Mouse (Mus musculus) forebrain, embryonic 14.5 days (tissue): Measurements from ENCODE around the gene Cass4. TPM values are rescaled to one million over a fixed set of nuclear protein-coding genes. Genes with fewer than 3 reads are reported as not detected.

Experiments
- ATAC-seq: fragments of 200-750 bp; cut with Nextera tagmentation; 2 replicates; pipeline ENCODE4 v1.8.0; 2017; ENCODE audit warnings: mild to moderate bottlenecking, moderate library complexity
- DNase-seq: peaks from one replicate; pipeline ENCODE4 v3.0.0-alpha.2; 2015; ENCODE audit warnings: low spot score
- H3K27ac ChIP-seq: fragments of 300-500 bp; sonication (generic); 2 replicates; pipeline ENCODE4 v1.5.1; 2014; ENCODE audit warnings: low read depth, mild to moderate bottlenecking, control low read depth, low read length, moderate library complexity
- H3K27me3 ChIP-seq: fragments of 300-500 bp; sonication (generic); replicated peaks from 2 replicates; pipeline ENCODE4 v1.6.1; 2014; ENCODE audit warnings: low read length, control low read depth, mixed read lengths; ENCODE audit not compliant: control insufficient read depth, insufficient read depth
- H3K36me3 ChIP-seq: fragments of 300-500 bp; sonication (generic); 2 replicates; pipeline ENCODE4 v1.6.1; 2014; ENCODE audit warnings: low read length, control low read depth; ENCODE audit not compliant: control insufficient read depth, insufficient read depth
- H3K4me1 ChIP-seq: fragments of 300-500 bp; sonication (generic); 2 replicates; pipeline ENCODE4 v1.6.1; 2014; ENCODE audit warnings: antibody characterized with exemption, low read length, control low read depth; ENCODE audit not compliant: control insufficient read depth, insufficient read depth
- H3K4me2 ChIP-seq: fragments of 300-500 bp; sonication (generic); 2 replicates; pipeline ENCODE4 v1.6.1; 2014; ENCODE audit warnings: mild to moderate bottlenecking, control low read depth, low read length
- H3K4me3 ChIP-seq: fragments of 300-500 bp; sonication (generic); 2 replicates; pipeline ENCODE4 v1.5.1; 2014; ENCODE audit warnings: low read depth, low read length, control low read depth
- H3K9ac ChIP-seq: fragments of 300-500 bp; sonication (generic); 2 replicates; pipeline ENCODE4 v1.6.1; 2014; ENCODE audit warnings: mild to moderate bottlenecking, low read length, control low read depth, moderate library complexity
- H3K9me3 ChIP-seq: fragments of 300-500 bp; sonication (generic); replicated peaks from 2 replicates; pipeline ENCODE4 v1.6.1; 2016; ENCODE audit warnings: low read length, control low read depth, mixed read lengths; ENCODE audit not compliant: control insufficient read depth
- WGBS: fragments of 180-500 bp; shearing (Covaris S2); extraction: QIAGEN DNeasy Blood & Tissue Kit; methylation state at CpG from one replicate; pipeline ENCODE4 v1.1.7; 2014; 5-methylcytosine and 5-hydroxymethylcytosine counted together
- polyA plus RNA-seq: library from polyadenylated mRNA; unstranded; fragments of >200 nt; fragmentation: Nextera tagmentation; extraction: Ambion mirVana; gene quantifications from 2 replicates; pipeline ENCODE4 v1.2.1, GENCODE M21; 2014

Gene Cass4
- polyA plus RNA-seq, 1 experiment from 2014 or later, result 0.10 TPM

- H3K4me3 ChIP-seq, result no peak overlapping the region
- H3K4me1 ChIP-seq, result no peaks in the 10 kb centered on the region
- ATAC-seq (no peak), DNase-seq (no peak)
- H3K9ac ChIP-seq, result no peak overlapping the region
- H3K4me2 ChIP-seq, result no peak overlapping the region
- WGBS, result 94% methylated on average over 17 of the region's 17 CpGs
- H3K27ac ChIP-seq, result no peak overlapping the region
- H3K9me3 ChIP-seq, result no peaks in the 10 kb centered on the region
- H3K36me3 ChIP-seq, result peaks cover 77% of the 10 kb centered on the region
- no peaks in the 10 kb centered on the region for H3K27me3 ChIP-seq
These were observed 13.1 kb upstream of the Cass4 start for GRCm38 (mm10) chr2:172380513-172380912.

- no peak overlapping the region for H3K27ac ChIP-seq
- no peak overlapping the region for H3K4me3 ChIP-seq
- no peak overlapping the region for H3K4me2 ChIP-seq
- DNase-seq, result no peak
- no peaks in the 10 kb centered on the region for H3K27me3 ChIP-seq
- H3K9me3 ChIP-seq, result no peaks in the 10 kb centered on the region
- no peaks in the 10 kb centered on the region for H3K4me1 ChIP-seq
- peaks cover 69% of the 10 kb centered on the region for H3K36me3 ChIP-seq
- WGBS, result 94% methylated on average over 11 of the region's 11 CpGs
- ATAC-seq, result no peak
- no peak overlapping the region for H3K9ac ChIP-seq
These were observed 12.3 kb upstream of the Cass4 start for GRCm38 (mm10) chr2:172381341-172381740.

- H3K27me3 ChIP-seq, result no peaks in the 10 kb centered on the region
- no peak for DNase-seq
- no peak overlapping the region for H3K27ac ChIP-seq
- H3K4me2 ChIP-seq, result no peak overlapping the region
- H3K36me3 ChIP-seq, result peaks cover 64% of the 10 kb centered on the region
- no peak overlapping the region for H3K9ac ChIP-seq
- 91% methylated on average over 12 of the region's 12 CpGs for WGBS
- no peaks in the 10 kb centered on the region for H3K9me3 ChIP-seq
- no peak for ATAC-seq
- no peak overlapping the region for H3K4me3 ChIP-seq
- no peaks in the 10 kb centered on the region for H3K4me1 ChIP-seq
These were observed 11.7 kb upstream of the Cass4 start for GRCm38 (mm10) chr2:172381898-172382297.

DNA sequence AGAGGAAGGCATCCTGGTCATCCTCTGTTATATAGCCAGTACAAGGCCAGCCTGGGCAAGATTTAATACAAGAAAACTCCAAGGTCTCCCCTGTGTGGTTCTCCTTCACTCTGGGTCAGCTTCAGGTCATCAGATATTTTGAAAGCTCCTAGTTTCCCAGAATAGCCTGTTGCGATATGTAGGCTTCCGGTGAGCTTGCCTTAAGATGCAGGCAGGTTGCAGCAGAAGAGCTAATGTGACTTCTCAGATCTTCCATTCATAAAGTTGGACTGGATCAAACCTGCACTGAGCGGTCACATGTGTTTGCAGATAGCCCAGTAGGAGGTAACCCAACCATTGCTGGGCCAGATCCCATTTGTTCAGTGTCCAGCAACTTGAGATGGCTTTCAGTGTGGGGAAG lies 8.9 kb upstream of the Cass4 start:
- Histone ChIP-seq H3K4me3 (no peak overlapping the region), H3K9me3 (no peaks in the 10 kb centered on the region), H3K9ac (no peak overlapping the region), H3K27me3 (no peaks in the 10 kb centered on the region), H3K27ac (no peak overlapping the region), H3K4me2 (no peak overlapping the region), H3K4me1 (no peaks in the 10 kb centered on the region), H3K36me3 (peaks cover 36% of the 10 kb centered on the region)
- 95% methylated on average over 3 of the region's 3 CpGs for WGBS
- ATAC-seq (no peak), DNase-seq (no peak)

GRCm38 (mm10) chr2:172390341-172390740 lies 3.3 kb upstream of the Cass4 start:
- Histone ChIP-seq H3K36me3 (no peaks in the 10 kb centered on the region), H3K9ac (no peak overlapping the region), H3K4me2 (no peak overlapping the region), H3K4me3 (no peak overlapping the region), H3K9me3 (no peaks in the 10 kb centered on the region), H3K27ac (no peak overlapping the region), H3K4me1 (no peaks in the 10 kb centered on the region), H3K27me3 (no peaks in the 10 kb centered on the region)
- WGBS, result 52% methylated on average over 6 of the region's 6 CpGs
- ATAC-seq, result no peak
- no peak for DNase-seq

DNA sequence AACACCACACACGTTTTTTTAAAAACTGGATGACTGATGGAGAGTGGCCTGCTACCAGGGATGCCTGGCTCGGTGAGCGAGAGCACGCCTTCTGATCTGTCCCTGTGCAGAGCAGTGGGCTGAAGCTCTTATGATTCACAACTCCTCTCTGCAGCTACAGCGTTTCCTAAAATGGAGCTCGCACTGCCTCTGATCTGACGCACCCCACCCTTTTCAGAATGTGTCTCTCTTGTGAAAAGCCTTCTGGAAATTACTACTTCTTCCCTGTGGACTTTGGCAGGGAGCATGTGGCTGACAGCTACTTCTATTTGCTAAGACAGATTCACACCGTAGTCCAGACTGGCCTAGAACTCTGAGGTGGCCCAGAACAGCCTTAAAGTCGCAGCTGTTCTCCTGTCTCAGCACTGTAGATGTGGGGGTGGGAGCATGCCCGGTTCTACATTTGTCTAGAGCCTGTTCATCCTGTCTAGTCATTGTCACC lies 1.5 kb upstream of the Cass4 start:
- no peak overlapping the region for H3K4me2 ChIP-seq
- no peaks in the 10 kb centered on the region for H3K9me3 ChIP-seq
- DNase-seq (no peak), ATAC-seq (no peak)
- no peak overlapping the region for H3K4me3 ChIP-seq
- no peaks in the 10 kb centered on the region for H3K27me3 ChIP-seq
- no peaks in the 10 kb centered on the region for H3K36me3 ChIP-seq
- H3K9ac ChIP-seq, result no peak overlapping the region
- no peaks in the 10 kb centered on the region for H3K4me1 ChIP-seq
- H3K27ac ChIP-seq, result no peak overlapping the region
- 82% methylated on average over 10 of the region's 10 CpGs for WGBS

- Histone ChIP-seq H3K9ac (no peak overlapping the region), H3K4me2 (no peak overlapping the region), H3K27me3 (no peaks in the 10 kb centered on the region), H3K36me3 (no peaks in the 10 kb centered on the region), H3K9me3 (no peaks in the 10 kb centered on the region), H3K4me3 (no peak overlapping the region), H3K27ac (no peak overlapping the region), H3K4me1 (no peaks in the 10 kb centered on the region)
- ATAC-seq (no peak), DNase-seq (no peak)
- 70% methylated on average over 2 of the region's 2 CpGs for WGBS
These were observed 428 bp downstream of the Cass4 start for GRCm38 (mm10) chr2:172394052-172394392.

- Histone ChIP-seq H3K27me3 (no peaks in the 10 kb centered on the region), H3K4me2 (no peak overlapping the region), H3K27ac (no peak overlapping the region), H3K36me3 (no peaks in the 10 kb centered on the region), H3K9me3 (no peaks in the 10 kb centered on the region), H3K4me3 (no peak overlapping the region), H3K9ac (no peak overlapping the region), H3K4me1 (no peaks in the 10 kb centered on the region; the same call in 1 of the 2 replicates)
- DNase-seq, result no peak
- WGBS, result 68% methylated on average over 4 of the region's 4 CpGs
- no peak for ATAC-seq
These were observed 1.1 kb downstream of the Cass4 start for GRCm38 (mm10) chr2:172394671-172395070.

DNA sequence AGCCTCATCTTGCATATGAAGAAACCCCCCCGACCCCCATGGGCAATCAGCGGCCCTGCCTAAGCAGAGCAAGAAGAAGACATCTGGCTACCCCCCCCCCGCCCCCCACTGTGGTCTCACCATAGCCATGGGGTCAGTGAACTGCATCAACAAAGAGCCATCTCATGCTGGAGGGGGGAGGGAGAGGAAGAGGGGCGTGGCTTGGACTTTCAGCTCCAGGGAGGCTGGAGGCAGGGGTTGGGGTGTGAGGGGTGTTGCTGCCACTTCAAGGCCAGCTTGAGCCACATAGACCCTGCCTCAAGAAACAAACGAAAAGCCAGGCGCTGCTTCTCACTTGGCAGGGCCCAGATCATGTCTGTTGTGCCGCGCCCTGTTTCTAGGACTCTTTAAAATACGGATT lies 2.4 kb downstream of the Cass4 start:
- ATAC-seq (no peak), DNase-seq (no peak)
- H3K4me2 ChIP-seq, result no peak overlapping the region
- H3K27me3 ChIP-seq, result no peaks in the 10 kb centered on the region
- 44% methylated on average over 9 of the region's 9 CpGs for WGBS
- no peak overlapping the region for H3K27ac ChIP-seq
- H3K36me3 ChIP-seq, result no peaks in the 10 kb centered on the region
- H3K9ac ChIP-seq, result no peak overlapping the region
- no peaks in the 10 kb centered on the region; the same call in 1 of the 2 replicates for H3K4me1 ChIP-seq
- H3K9me3 ChIP-seq, result no peaks in the 10 kb centered on the region
- no peak overlapping the region for H3K4me3 ChIP-seq
